Mouse (Mus musculus): ENCODE results near the gene Nepro. TPM values are rescaled to one million over a fixed set of nuclear protein-coding genes. Genes with fewer than 3 reads are reported as not detected.

The Nepro gene
- polyA plus RNA-seq, 1 experiment from 2014 or later = 6.7 TPM

DNA sequence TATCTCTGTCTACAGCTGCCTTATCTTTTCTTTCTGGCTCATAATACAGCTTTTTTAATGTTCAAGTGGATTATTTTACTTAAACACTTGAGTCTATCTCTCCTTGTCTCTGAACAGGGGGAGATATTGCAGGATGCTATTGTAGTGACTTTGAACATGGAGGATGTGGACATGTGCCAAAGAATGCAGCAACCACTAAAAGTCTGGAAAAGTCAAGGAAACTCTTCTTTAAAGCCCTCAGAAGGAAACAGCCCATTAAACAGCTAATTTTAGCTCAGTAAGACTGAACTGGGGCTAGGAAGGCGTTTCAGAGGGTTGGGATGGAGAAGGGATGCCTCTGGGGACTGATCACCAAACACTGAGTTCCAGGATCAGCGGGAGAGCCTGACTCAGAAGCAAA, 1.4 kb upstream of the Nepro start:
- peaks cover 17% of the 10 kb centered on the region for H3K4me1 ChIP-seq (ENCODE audit: control insufficient read depth, insufficient read depth, low read length)
- 69% methylated on average over 2 of the region's 2 CpGs for WGBS
- no peaks in the 10 kb centered on the region for H3K27me3 ChIP-seq (replicated peaks; ENCODE audit: control insufficient read depth, insufficient read depth, low read length)
- no peaks in the 10 kb centered on the region for H3K9me3 ChIP-seq (ENCODE audit: control insufficient read depth, low read length)
- H3K9ac ChIP-seq (ENCODE audit: low read depth, low read length) = no peak overlapping the region
- H3K36me3 ChIP-seq (ENCODE audit: control insufficient read depth, insufficient read depth, low read length) = no peaks in the 10 kb centered on the region
- H3K4me3 ChIP-seq (ENCODE audit: low read length) = no peak overlapping the region
- H3K27ac ChIP-seq (ENCODE audit: low read length) = no peak overlapping the region
- no peak overlapping the region for H3K4me2 ChIP-seq (ENCODE audit: low read depth, low read length)
- no peak for ATAC-seq

DNA sequence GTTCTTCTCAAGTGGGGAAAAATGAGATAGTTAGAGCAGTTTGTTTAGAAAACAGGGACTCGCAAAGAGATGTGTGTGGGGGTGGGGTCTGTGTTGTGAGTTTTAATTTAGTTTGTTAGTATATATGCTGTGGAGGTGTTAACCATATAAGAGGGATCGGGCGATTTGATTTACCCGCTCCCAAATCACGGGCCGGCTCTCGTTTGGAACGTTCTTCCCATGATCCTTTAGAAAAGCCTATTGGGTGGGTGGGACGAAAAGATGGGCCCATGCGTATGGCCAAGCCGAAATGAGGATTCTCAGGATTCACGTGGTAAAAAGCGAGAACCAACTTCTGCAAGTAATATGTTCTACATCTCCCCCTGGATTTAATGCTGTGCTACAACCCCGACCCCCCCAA, 746 bp downstream of the Nepro start:
- WGBS = under 1% methylated on average over 14 of the region's 14 CpGs
- no peaks in the 10 kb centered on the region for H3K9me3 ChIP-seq (ENCODE audit: control insufficient read depth, low read length)
- H3K27ac ChIP-seq (ENCODE audit: low read length) = peak overlapping the region; percentile 94
- H3K9ac ChIP-seq (ENCODE audit: low read depth, low read length) = peak overlapping the region; percentile 95
- H3K4me2 ChIP-seq (ENCODE audit: low read depth, low read length) = peak overlapping the region; percentile 68
- peak; percentile 21 for ATAC-seq
- peaks cover 17% of the 10 kb centered on the region for H3K4me1 ChIP-seq (ENCODE audit: control insufficient read depth, insufficient read depth, low read length)
- peak overlapping the region; percentile 95 for H3K4me3 ChIP-seq (ENCODE audit: low read length)
- H3K27me3 ChIP-seq (replicated peaks; ENCODE audit: control insufficient read depth, insufficient read depth, low read length) = no peaks in the 10 kb centered on the region
- 0 out of 2 replicates have a peak, but pooled peaks cover 4% of the 10 kb centered on the region for H3K36me3 ChIP-seq (ENCODE audit: control insufficient read depth, insufficient read depth, low read length)

DNA sequence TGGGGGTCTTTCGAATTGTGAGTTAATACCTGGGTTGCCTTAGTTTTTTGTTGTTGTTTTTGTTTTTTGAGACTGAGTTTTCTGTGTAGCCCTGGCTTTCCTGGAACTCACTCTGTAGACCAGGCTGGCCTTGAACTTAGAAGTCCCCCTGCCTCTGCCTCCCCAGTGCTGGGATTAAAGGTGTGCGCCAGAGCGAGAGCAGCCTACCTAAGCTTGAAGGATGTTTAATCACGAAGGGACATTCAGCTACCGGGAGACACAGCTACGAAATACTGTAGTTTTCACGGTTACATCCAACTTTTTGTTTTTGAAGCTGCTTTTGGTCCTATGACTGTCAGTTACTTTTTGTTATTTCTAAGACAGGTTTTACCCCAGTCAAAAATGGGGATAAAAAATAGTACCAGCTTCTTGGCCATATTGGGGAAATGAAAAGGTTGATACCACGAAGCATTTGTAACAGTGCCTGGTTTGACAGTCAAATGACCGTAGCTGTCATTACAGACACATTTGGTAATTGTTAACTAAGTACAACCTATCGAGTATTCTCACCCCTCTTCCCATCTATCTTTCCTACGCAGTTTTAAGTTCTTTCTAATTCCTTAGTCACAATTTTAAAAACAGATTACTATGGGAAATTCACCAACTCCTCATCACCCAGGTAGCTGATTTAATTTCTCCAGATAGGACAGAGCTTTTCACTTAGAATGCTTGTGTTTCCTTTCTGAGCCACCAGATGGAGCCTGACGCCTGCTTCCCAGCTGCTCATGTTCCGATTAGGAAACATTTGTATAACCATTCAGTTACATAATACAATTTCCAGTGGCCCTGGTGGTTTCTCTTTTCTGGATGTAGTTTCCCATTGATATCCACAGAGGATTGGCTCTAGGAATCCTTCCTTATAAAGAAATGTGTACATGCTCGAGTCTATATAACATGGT, 1.5 kb downstream of the Nepro start:
- 37% methylated on average over 14 of the region's 14 CpGs for WGBS
- H3K4me3 ChIP-seq (ENCODE audit: low read length) = peak overlapping the region; percentile 95
- peak overlapping the region; percentile 68 for H3K4me2 ChIP-seq (ENCODE audit: low read depth, low read length)
- H3K9me3 ChIP-seq (ENCODE audit: control insufficient read depth, low read length) = no peaks in the 10 kb centered on the region
- H3K4me1 ChIP-seq (ENCODE audit: control insufficient read depth, insufficient read depth, low read length) = peaks cover 17% of the 10 kb centered on the region
- peak overlapping the region; percentile 94 for H3K27ac ChIP-seq (ENCODE audit: low read length)
- no peak for ATAC-seq
- no peaks in the 10 kb centered on the region for H3K27me3 ChIP-seq (replicated peaks; ENCODE audit: control insufficient read depth, insufficient read depth, low read length)
- peaks cover 4% of the 10 kb centered on the region; the same call in 1 of the 2 replicates for H3K36me3 ChIP-seq (ENCODE audit: control insufficient read depth, insufficient read depth, low read length)
- H3K9ac ChIP-seq (ENCODE audit: low read depth, low read length) = peak overlapping the region; percentile 95; the same call in 1 of the 2 replicates

DNA sequence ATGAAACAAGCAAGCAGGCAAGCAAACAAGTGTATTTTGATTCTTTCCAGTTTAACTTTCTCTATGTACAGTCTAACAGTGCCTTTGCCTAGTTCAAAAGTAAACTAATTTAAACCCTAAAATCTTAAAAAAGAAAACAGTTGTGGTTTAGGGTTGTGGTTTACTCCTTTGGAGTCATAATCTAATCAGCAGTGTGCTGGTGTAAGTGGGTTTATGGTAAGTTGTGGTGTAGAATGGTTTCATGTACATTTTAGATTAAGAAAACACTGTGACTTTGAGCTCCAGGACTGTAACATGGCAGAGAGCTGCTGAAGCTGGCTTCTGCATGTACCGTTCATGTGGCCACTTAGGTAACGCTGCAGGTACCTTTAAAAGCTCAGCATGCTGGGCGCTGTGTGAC, 3.4 kb downstream of the Nepro start:
- H3K9ac ChIP-seq (ENCODE audit: low read depth, low read length) = no peak overlapping the region
- ATAC-seq = no peak
- 95% methylated on average over 3 of the region's 3 CpGs for WGBS

GRCm38 (mm10) chr16:44734059-44734458, 10.0 kb downstream of the Nepro start:
- no peaks in the 10 kb centered on the region for H3K9me3 ChIP-seq (ENCODE audit: control insufficient read depth, low read length)
- no peak overlapping the region for H3K4me2 ChIP-seq (ENCODE audit: low read depth, low read length)
- H3K36me3 ChIP-seq (ENCODE audit: control insufficient read depth, insufficient read depth, low read length) = peaks cover 22% of the 10 kb centered on the region
- H3K4me1 ChIP-seq (ENCODE audit: control insufficient read depth, insufficient read depth, low read length) = no peaks in the 10 kb centered on the region
- peak; percentile 73 for ATAC-seq
- no peak overlapping the region for H3K4me3 ChIP-seq (ENCODE audit: low read length)
- H3K27me3 ChIP-seq (replicated peaks; ENCODE audit: control insufficient read depth, insufficient read depth, low read length) = no peaks in the 10 kb centered on the region
- no peak overlapping the region for H3K9ac ChIP-seq (ENCODE audit: low read depth, low read length)
- H3K27ac ChIP-seq (ENCODE audit: low read length) = no peak overlapping the region
- 62% methylated on average over 3 of the region's 3 CpGs for WGBS

More for the DNA sequence above, 3.4 kb downstream of the Nepro start:
- H3K27ac ChIP-seq (ENCODE audit: low read length) = no peak overlapping the region
- H3K9me3 ChIP-seq (ENCODE audit: control insufficient read depth, low read length) = no peaks in the 10 kb centered on the region
- peaks cover 8% of the 10 kb centered on the region; the same call in 1 of the 2 replicates for H3K36me3 ChIP-seq (ENCODE audit: control insufficient read depth, insufficient read depth, low read length)
- peaks cover 17% of the 10 kb centered on the region for H3K4me1 ChIP-seq (ENCODE audit: control insufficient read depth, insufficient read depth, low read length)
- no peak overlapping the region for H3K4me2 ChIP-seq (ENCODE audit: low read depth, low read length)
- no peaks in the 10 kb centered on the region for H3K27me3 ChIP-seq (replicated peaks; ENCODE audit: control insufficient read depth, insufficient read depth, low read length)
- no peak overlapping the region for H3K4me3 ChIP-seq (ENCODE audit: low read length)

DNA sequence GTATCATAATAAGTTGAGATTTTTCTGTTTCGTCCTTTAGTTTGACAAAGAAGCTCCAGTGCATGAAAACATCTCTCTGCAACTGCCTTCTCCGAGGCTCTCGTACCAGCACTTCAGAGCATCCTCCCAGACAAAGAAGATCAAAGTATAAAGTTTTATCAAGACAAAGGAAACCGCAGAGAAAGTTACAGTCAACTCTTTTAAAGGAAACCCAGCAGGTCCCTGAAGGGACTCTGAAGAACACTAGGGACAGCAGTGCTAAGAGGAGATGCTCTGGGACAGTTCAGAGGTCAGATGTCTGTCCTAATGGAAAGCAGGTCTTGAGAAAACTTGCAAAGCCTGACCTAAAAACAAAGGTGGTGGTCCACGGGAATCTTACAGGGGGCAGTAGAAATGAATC, 11.6 kb downstream of the Nepro start:
- WGBS = 90% methylated on average over 5 of the region's 5 CpGs
- H3K4me2 ChIP-seq (ENCODE audit: low read depth, low read length) = no peak overlapping the region
- no peak overlapping the region for H3K9ac ChIP-seq (ENCODE audit: low read depth, low read length)
- H3K27me3 ChIP-seq (replicated peaks; ENCODE audit: control insufficient read depth, insufficient read depth, low read length) = no peaks in the 10 kb centered on the region
- H3K36me3 ChIP-seq (ENCODE audit: control insufficient read depth, insufficient read depth, low read length) = peaks cover 17% of the 10 kb centered on the region
- no peaks in the 10 kb centered on the region for H3K9me3 ChIP-seq (ENCODE audit: control insufficient read depth, low read length)
- H3K27ac ChIP-seq (ENCODE audit: low read length) = no peak overlapping the region
- H3K4me1 ChIP-seq (ENCODE audit: control insufficient read depth, insufficient read depth, low read length) = no peaks in the 10 kb centered on the region
- no peak for ATAC-seq
- H3K4me3 ChIP-seq (ENCODE audit: low read length) = no peak overlapping the region

DNA sequence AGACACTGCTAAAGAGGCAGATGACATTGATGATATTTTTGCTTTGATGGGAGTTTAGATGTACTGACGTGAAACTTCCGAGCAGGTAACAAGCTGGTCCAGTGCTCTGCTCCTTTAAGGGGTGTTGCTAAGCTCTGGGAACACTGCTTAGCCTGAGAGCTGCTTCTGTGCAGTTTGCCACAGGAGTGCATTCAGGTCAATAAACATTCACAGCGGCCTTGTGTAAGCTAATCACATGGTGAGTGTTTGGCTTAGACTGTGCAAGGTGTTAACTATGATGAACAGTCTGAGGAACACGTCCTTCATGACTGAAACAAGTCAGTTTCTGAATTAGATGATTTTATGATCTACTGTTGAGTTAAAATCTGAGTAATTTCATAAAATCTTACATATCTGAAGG, 12.0 kb downstream of the Nepro start:
- H3K4me3 ChIP-seq (ENCODE audit: low read length) = no peak overlapping the region
- H3K27me3 ChIP-seq (replicated peaks; ENCODE audit: control insufficient read depth, insufficient read depth, low read length) = no peaks in the 10 kb centered on the region
- H3K9me3 ChIP-seq (ENCODE audit: control insufficient read depth, low read length) = no peaks in the 10 kb centered on the region
- 70% methylated on average over 4 of the region's 4 CpGs for WGBS
- H3K4me1 ChIP-seq (ENCODE audit: control insufficient read depth, insufficient read depth, low read length) = no peaks in the 10 kb centered on the region
- peak; percentile 43; the same call in 1 of the 2 replicates for ATAC-seq
- no peak overlapping the region for H3K27ac ChIP-seq (ENCODE audit: low read length)
- no peak overlapping the region for H3K4me2 ChIP-seq (ENCODE audit: low read depth, low read length)
- no peak overlapping the region for H3K9ac ChIP-seq (ENCODE audit: low read depth, low read length)
- H3K36me3 ChIP-seq (ENCODE audit: control insufficient read depth, insufficient read depth, low read length) = peaks cover 14% of the 10 kb centered on the region

DNA sequence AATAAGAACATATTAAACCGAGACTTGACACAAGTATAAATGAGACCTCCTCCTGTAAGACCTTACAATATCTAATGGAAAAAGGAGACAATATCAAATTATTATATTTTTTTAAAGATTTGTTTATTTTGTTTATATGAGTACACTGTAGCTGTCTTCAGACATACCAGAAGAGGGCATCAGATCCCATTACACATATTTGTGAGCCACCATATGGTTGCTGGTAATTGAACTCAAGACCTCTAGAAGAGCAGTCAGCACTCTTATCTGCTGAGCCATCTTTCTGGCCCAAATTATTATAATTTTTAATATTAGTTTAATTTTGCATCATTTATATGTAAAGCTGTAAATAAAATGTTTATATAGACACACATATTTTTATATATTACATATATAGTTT, 18.7 kb downstream of the Nepro start:
- H3K9ac ChIP-seq (ENCODE audit: low read depth, low read length) = no peak overlapping the region
- no peak overlapping the region for H3K4me2 ChIP-seq (ENCODE audit: low read depth, low read length)
- peaks cover 8% of the 10 kb centered on the region for H3K4me1 ChIP-seq (ENCODE audit: control insufficient read depth, insufficient read depth, low read length)
- WGBS = 95% methylated on average over 1 of the region's 1 CpGs
- H3K27ac ChIP-seq (ENCODE audit: low read length) = no peak overlapping the region
- no peaks in the 10 kb centered on the region for H3K9me3 ChIP-seq (ENCODE audit: control insufficient read depth, low read length)
- H3K4me3 ChIP-seq (ENCODE audit: low read length) = no peak overlapping the region
- ATAC-seq = no peak
- peaks cover 9% of the 10 kb centered on the region for H3K36me3 ChIP-seq (ENCODE audit: control insufficient read depth, insufficient read depth, low read length)
- H3K27me3 ChIP-seq (replicated peaks; ENCODE audit: control insufficient read depth, insufficient read depth, low read length) = no peaks in the 10 kb centered on the region

GRCm38 (mm10) chr16:44745471-44745865, 21.4 kb downstream of the Nepro start:
- Histone ChIP-seq H3K4me1 (ENCODE audit: control insufficient read depth, insufficient read depth, low read length) (peaks cover 8% of the 10 kb centered on the region), H3K36me3 (ENCODE audit: control insufficient read depth, insufficient read depth, low read length) (peaks cover 6% of the 10 kb centered on the region), H3K27me3 (replicated peaks; ENCODE audit: control insufficient read depth, insufficient read depth, low read length) (no peaks in the 10 kb centered on the region), H3K4me3 (ENCODE audit: low read length) (peak overlapping the region; percentile 83), H3K9ac (ENCODE audit: low read depth, low read length) (peak overlapping the region; percentile 97), H3K27ac (ENCODE audit: low read length) (peak overlapping the region; percentile 99), H3K4me2 (ENCODE audit: low read depth, low read length) (peak overlapping the region; percentile 57), H3K9me3 (ENCODE audit: control insufficient read depth, low read length) (no peaks in the 10 kb centered on the region)
- 6% methylated on average over 14 of the region's 14 CpGs for WGBS
- peak; percentile 35 for ATAC-seq
